Mouse (Mus musculus) forebrain, embryonic 16.5 days (tissue): Measurements from ENCODE around the gene Prrg2. TPM values are rescaled to one million over a fixed set of nuclear protein-coding genes. Genes with fewer than 3 reads are reported as not detected.

ENCODE experiments used
- ATAC-seq: fragments of 200-750 bp; cut with Nextera tagmentation; 2 replicates; pipeline ENCODE4 v1.8.0; 2017; ENCODE audit warnings: mild to moderate bottlenecking, moderate library complexity
- H3K27ac ChIP-seq: fragments of 300-500 bp; sonication (generic); 2 replicates; pipeline ENCODE4 v1.5.1; 2014; ENCODE audit warnings: low read length, control low read depth
- H3K27me3 ChIP-seq: fragments of 300-500 bp; sonication (generic); replicated peaks from 2 replicates; pipeline ENCODE4 v1.6.1; 2014; ENCODE audit warnings: low read length; ENCODE audit not compliant: control insufficient read depth, insufficient read depth
- H3K36me3 ChIP-seq: fragments of 300-500 bp; sonication (generic); 2 replicates; pipeline ENCODE4 v1.6.1; 2014; ENCODE audit not compliant: control insufficient read depth, insufficient read depth
- H3K4me1 ChIP-seq: fragments of 300-500 bp; sonication (generic); replicated peaks from 2 replicates; pipeline ENCODE4 v1.6.1; 2014; ENCODE audit warnings: low read length; ENCODE audit not compliant: control insufficient read depth, insufficient read depth
- H3K4me2 ChIP-seq: fragments of 300-500 bp; sonication (generic); 2 replicates; pipeline ENCODE4 v1.6.1; 2014; ENCODE audit warnings: mild to moderate bottlenecking, low read length, control low read depth
- H3K4me3 ChIP-seq: fragments of 300-500 bp; sonication (generic); replicated peaks from 2 replicates; pipeline ENCODE4 v1.5.1; 2014; ENCODE audit warnings: mild to moderate bottlenecking, low read length, control low read depth
- H3K9ac ChIP-seq: fragments of 300-500 bp; sonication (generic); replicated peaks from 2 replicates; pipeline ENCODE4 v1.6.1; 2014; ENCODE audit warnings: low read depth, low read length, control low read depth
- H3K9me3 ChIP-seq: fragments of 300-500 bp; sonication (generic); 2 replicates; pipeline ENCODE4 v1.6.1; 2016; ENCODE audit warnings: low read length; ENCODE audit not compliant: control insufficient read depth
- WGBS: fragments of 180-500 bp; shearing (Covaris S2); extraction: QIAGEN DNeasy Blood & Tissue Kit; methylation state at CpG from one replicate; pipeline ENCODE4 v1.1.7; 2014; 5-methylcytosine and 5-hydroxymethylcytosine counted together
- polyA plus RNA-seq: library from polyadenylated mRNA; unstranded; fragments of >200 nt; fragmentation: Nextera tagmentation; extraction: Ambion mirVana; gene quantifications from 2 replicates; pipeline ENCODE4 v1.2.1, GENCODE M21; 2015

Prrg2 gene
- polyA plus RNA-seq, 1 experiment from 2014 or later: 13.6 TPM

DNA sequence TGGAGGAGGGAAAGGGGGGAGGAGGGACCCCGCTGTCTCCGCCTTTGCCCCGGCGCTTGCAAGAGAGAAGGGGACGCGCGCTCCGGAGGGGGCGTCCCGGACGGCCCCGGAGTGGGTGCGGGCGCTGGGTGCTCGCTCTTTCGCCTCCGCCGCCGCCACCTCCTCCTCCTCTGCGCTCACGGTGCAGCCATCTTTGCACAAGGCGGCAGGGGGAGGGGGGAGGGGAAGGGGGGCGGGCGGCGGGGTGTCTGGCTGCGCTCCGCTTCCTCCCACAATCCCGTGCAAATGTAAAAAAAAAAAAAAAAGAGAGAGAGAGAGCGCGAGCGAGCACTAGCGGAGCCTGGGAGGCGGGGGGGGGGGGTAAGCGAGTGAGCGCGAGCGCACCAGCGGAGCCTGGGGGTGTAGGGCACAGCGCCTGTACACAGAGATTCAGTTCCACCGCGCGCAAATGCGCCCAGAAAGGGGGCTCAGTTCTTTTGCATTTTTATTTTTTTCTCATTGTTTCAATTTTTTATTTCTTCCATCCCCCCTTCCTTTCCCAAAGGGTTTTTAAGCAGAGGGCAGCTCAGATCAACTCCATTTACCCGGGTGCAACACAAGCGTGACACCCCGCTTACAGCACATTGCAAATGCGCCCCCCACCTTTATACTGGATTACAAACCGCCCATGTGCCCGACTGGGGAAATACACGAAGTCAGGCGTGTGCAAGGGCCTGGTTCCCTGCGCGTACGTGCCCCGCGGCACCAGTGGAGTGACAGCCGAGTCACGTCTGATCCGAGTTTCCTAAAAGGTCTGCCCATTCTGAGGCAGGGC is 9.2 kb downstream of the Prrg2 start:
- H3K4me1 ChIP-seq: peaks cover 28% of the 10 kb centered on the region
- H3K9me3 ChIP-seq: no peaks in the 10 kb centered on the region
- peak overlapping the region; percentile 97 for H3K4me2 ChIP-seq
- WGBS: under 1% methylated on average over 42 of the region's 59 CpGs
- H3K36me3 ChIP-seq: peaks cover 14% of the 10 kb centered on the region; the same call in 1 of the 2 replicates
- H3K27me3 ChIP-seq: no peaks in the 10 kb centered on the region
- H3K9ac ChIP-seq: peak overlapping the region; percentile 88
- H3K4me3 ChIP-seq: peak overlapping the region; percentile 95
- peak; percentile 61 for ATAC-seq
- H3K27ac ChIP-seq: peak overlapping the region; percentile 99

- Histone ChIP-seq H3K4me2 (peak within 1 kb of the TSS; percentile 97), H3K9me3 (no peaks in the 10 kb centered on the region), H3K4me3 (peak within 1 kb of the TSS; percentile 95), H3K27ac (peak within 1 kb of the TSS; percentile 99), H3K36me3 (peaks cover 17% of the 10 kb centered on the region), H3K27me3 (no peaks in the 10 kb centered on the region), H3K9ac (peak within 1 kb of the TSS; percentile 88), H3K4me1 (peaks cover 28% of the 10 kb centered on the region)
- WGBS: 0% methylated on average over 1 of the region's 18 CpGs
- ATAC-seq: no peak
Observed at GRCm38 (mm10) chr7:45052862-45053116, 9.7 kb downstream of the Prrg2 start, which contains the start of gene Prr12. TSS of gene Prr12 (minus strand) at chr7:45052881.

- Histone ChIP-seq H3K36me3 (peaks cover 22% of the 10 kb centered on the region), H3K27ac (peak overlapping the region; percentile 99), H3K4me1 (peaks cover 28% of the 10 kb centered on the region), H3K9me3 (no peaks in the 10 kb centered on the region), H3K9ac (peak overlapping the region; percentile 88), H3K27me3 (no peaks in the 10 kb centered on the region), H3K4me2 (peak overlapping the region; percentile 89), H3K4me3 (peak overlapping the region; percentile 95)
- WGBS: 0% methylated on average over 33 of the region's 38 CpGs
- ATAC-seq: no peak
Observed at GRCm38 (mm10) chr7:45052181-45052861, 10.2 kb downstream of the Prrg2 start.

GRCm38 (mm10) chr7:45051601-45051974 is 10.9 kb downstream of the Prrg2 start:
- no peaks in the 10 kb centered on the region for H3K27me3 ChIP-seq
- ATAC-seq: no peak
- peak overlapping the region; percentile 95 for H3K4me3 ChIP-seq
- under 1% methylated on average over 13 of the region's 13 CpGs for WGBS
- H3K36me3 ChIP-seq: peaks cover 29% of the 10 kb centered on the region
- peaks cover 28% of the 10 kb centered on the region for H3K4me1 ChIP-seq
- H3K9ac ChIP-seq: peak overlapping the region; percentile 88
- no peaks in the 10 kb centered on the region for H3K9me3 ChIP-seq
- H3K4me2 ChIP-seq: peak overlapping the region; percentile 89
- peak overlapping the region; percentile 99 for H3K27ac ChIP-seq

DNA sequence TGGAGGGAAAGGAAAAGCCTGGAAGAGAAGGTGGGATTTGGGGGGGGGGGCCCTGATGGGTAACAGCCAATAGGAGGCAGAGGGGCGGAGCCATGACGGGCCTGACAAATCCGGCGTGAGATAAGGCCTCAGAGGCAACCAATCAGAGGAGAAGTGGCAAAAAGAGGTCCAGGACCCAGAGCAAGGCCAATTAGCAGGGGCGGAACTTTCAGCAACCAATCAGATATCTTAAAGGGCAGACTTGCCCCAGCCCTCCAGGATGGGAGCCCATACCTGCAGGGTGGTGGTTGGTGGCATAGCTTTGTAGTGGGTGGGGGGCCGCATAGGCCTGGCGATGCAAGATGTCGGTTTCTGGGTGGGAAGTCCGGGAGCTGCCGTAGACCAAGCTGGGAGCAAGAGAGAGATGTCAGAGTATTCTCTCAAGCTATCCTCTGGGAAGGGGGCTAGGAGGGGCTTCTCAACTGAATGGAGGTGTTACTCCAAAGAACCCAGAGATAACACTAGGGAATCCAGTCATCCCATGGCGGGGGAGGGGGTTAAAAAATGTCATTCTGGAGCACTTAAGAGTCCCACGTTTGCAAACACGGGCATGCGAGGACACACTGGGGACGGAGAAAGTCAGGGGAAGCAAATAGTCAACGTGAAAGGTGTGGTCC is 11.4 kb downstream of the Prrg2 start:
- H3K9me3 ChIP-seq: no peaks in the 10 kb centered on the region
- H3K9ac ChIP-seq: peak overlapping the region; percentile 88
- peaks cover 31% of the 10 kb centered on the region for H3K36me3 ChIP-seq
- WGBS: 1% methylated on average over 15 of the region's 16 CpGs
- ATAC-seq: peak; percentile 52
- no peaks in the 10 kb centered on the region for H3K27me3 ChIP-seq
- peak overlapping the region; percentile 45 for H3K27ac ChIP-seq
- peaks cover 28% of the 10 kb centered on the region for H3K4me1 ChIP-seq
- peak overlapping the region; percentile 95 for H3K4me3 ChIP-seq
- peak overlapping the region; percentile 89 for H3K4me2 ChIP-seq

- no peak overlapping the region for H3K4me3 ChIP-seq
- no peak for ATAC-seq
- H3K9me3 ChIP-seq: no peaks in the 10 kb centered on the region
- no peak overlapping the region for H3K4me2 ChIP-seq
- H3K9ac ChIP-seq: no peak overlapping the region
- H3K4me1 ChIP-seq: peaks cover 23% of the 10 kb centered on the region
- WGBS: 89% methylated on average over 23 of the region's 23 CpGs
- H3K36me3 ChIP-seq: peaks cover 43% of the 10 kb centered on the region
- H3K27me3 ChIP-seq: no peaks in the 10 kb centered on the region
- no peak overlapping the region for H3K27ac ChIP-seq
Observed at GRCm38 (mm10) chr7:45048923-45049657, 13.4 kb downstream of the Prrg2 start.

- H3K4me2 ChIP-seq: no peak overlapping the region
- H3K4me3 ChIP-seq: no peak overlapping the region
- no peaks in the 10 kb centered on the region for H3K9me3 ChIP-seq
- no peak overlapping the region for H3K9ac ChIP-seq
- ATAC-seq: no peak
- H3K27me3 ChIP-seq: no peaks in the 10 kb centered on the region
- no peak overlapping the region for H3K27ac ChIP-seq
- peaks cover 18% of the 10 kb centered on the region for H3K4me1 ChIP-seq
- WGBS: 87% methylated on average over 37 of the region's 38 CpGs
- peaks cover 47% of the 10 kb centered on the region for H3K36me3 ChIP-seq
Observed at GRCm38 (mm10) chr7:45048001-45048890, 14.2 kb downstream of the Prrg2 start.

DNA sequence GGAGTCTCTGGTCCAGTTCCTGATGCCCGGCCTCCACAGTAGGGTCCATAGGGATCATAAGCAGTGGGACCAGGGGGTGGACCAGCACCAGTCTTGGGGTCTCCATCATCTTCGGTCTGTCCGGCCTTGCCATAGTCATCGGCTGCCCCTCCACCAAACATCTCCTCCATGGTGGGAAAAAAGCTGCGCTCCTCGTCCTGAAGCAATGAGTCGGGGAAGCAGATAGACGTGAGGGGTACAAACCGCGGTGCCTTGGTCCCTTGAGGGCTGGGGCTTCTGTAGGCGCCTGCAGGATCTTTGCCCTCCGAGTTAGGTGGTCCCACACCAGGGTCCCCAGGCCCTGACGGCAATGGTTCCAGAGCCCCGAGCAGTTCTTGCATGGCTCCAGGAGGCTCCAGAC is 15.0 kb downstream of the Prrg2 start:
- Histone ChIP-seq H3K27ac (no peak overlapping the region), H3K4me1 (peaks cover 18% of the 10 kb centered on the region), H3K4me2 (no peak overlapping the region), H3K27me3 (no peaks in the 10 kb centered on the region), H3K36me3 (peaks cover 54% of the 10 kb centered on the region), H3K4me3 (no peak overlapping the region), H3K9me3 (no peaks in the 10 kb centered on the region), H3K9ac (no peak overlapping the region)
- ATAC-seq: no peak
- 93% methylated on average over 14 of the region's 14 CpGs for WGBS
